Mouse (Mus musculus) left cerebral cortex, postnatal 25 days (tissue): ENCODE measurements around the gene Tmem156. TPM values are rescaled to one million over a fixed set of nuclear protein-coding genes. Genes with fewer than 3 reads are reported as not detected.
A peak's percentile ranks its signal among the peaks of the same experiment; 100 is the strongest.

Experiments used
- DNase-seq, 2 experiments: peaks; one replicate each; pipeline ENCODE4 v3.0.0; 2022; ENCODE audit warnings: low spot score in 2 of 2, mixed read lengths in 1 of 2
- intact Hi-C: fragments of 180-260 bp; cut with DNase I; formaldehyde crosslinking; loops from one replicate; pipeline ENCODE4 v1.15.1; 2025
- total RNA-seq, 2 experiments: library from RNA; stranded (reverse); gene quantifications; 2 replicates each; pipeline ENCODE4 v1.2.3; 2021

Tmem156 gene
- total RNA-seq, 2 experiments from 2014 or later = 0.46 to 0.71 TPM

GRCm38 (mm10) chr5:65015508-65015907, 76.4 kb downstream of the Tmem156 start:
- DNase-seq = no peak
- intact Hi-C loops = no loop called here

GRCm38 (mm10) chr5:65011901-65012573, 79.9 kb downstream of the Tmem156 start:
- intact Hi-C loops = no loop called here
- no peak for DNase-seq

GRCm38 (mm10) chr5:65006011-65006491, 85.9 kb downstream of the Tmem156 start:
- DNase-seq = peak in 1 of 2 experiments; percentile 21
- intact Hi-C loops = loop anchor here (10.0 kb wide), 1 partner anchor 379 kb away; no protein-coding TSS in a partner anchor

- intact Hi-C loops = loop anchor here (10.0 kb wide), 1 partner anchor 380 kb away; no protein-coding TSS in a partner anchor
- DNase-seq = no peak
These were observed 86.7 kb downstream of the Tmem156 start for GRCm38 (mm10) chr5:65005251-65005650.

Other genes starting within 250 kb of the Tmem156 start
- under 1 TPM; 0.39 to 0.46 TPM for gene Tlr1, start 158.6 kb downstream of the Tmem156 start, total RNA-seq
- 1 to 10 TPM in 1 of 2 experiments, under 1 TPM in 1; 0.62 to 1.2 TPM for gene Tlr6, start 132.0 kb downstream of the Tmem156 start, total RNA-seq
- gene Fam114a1, start 122.1 kb downstream of the Tmem156 start, total RNA-seq = 1 to 10 TPM; 5.0 to 6.1 TPM
- 10 to 100 TPM; 40.9 to 45.3 TPM for gene Klhl5, start 15.4 kb upstream of the Tmem156 start, total RNA-seq
- 10 to 100 TPM; 15.9 to 19.7 TPM for gene Wdr19, start 107.6 kb upstream of the Tmem156 start, total RNA-seq
- gene Rfc1, start 243.5 kb upstream of the Tmem156 start, total RNA-seq = 10 to 100 TPM; 27.8 to 30.3 TPM